Mouse (Mus musculus) bone marrow macrophage, adult 2 months (primary cell): ENCODE measurements around the gene Pi4ka.

Experiments
- CTCF ChIP-seq: IDR thresholded peaks from 2 replicates; pipeline ENCODE4 v1.5.1; 2012; ENCODE audit warnings: low read depth, mild to moderate bottlenecking, low read length, moderate library complexity
- POLR2A ChIP-seq: IDR thresholded peaks from 2 replicates; pipeline ENCODE4 v1.6.1; 2012; ENCODE audit warnings: mild to moderate bottlenecking, low read depth, low read length, borderline replicate concordance

- TF ChIP-seq CTCF (no peak), POLR2A (no peak)
Measured at GRCm38 (mm10) chr16:17237634-17238033, 168.5 kb downstream of the Pi4ka start.
